Mouse (Mus musculus) lung, postnatal 0 days (tissue): ENCODE results near the gene Otud3.

Experiments used
- CTCF ChIP-seq: IDR thresholded peaks from 2 replicates; pipeline ENCODE4 v1.5.1; 2016; ENCODE audit warnings: antibody characterized with exemption, mild to moderate bottlenecking
- EP300 ChIP-seq: IDR thresholded peaks from 2 replicates; pipeline ENCODE4 v1.6.1; 2016; ENCODE audit warnings: antibody characterized with exemption, mild to moderate bottlenecking, control low read depth

DNA sequence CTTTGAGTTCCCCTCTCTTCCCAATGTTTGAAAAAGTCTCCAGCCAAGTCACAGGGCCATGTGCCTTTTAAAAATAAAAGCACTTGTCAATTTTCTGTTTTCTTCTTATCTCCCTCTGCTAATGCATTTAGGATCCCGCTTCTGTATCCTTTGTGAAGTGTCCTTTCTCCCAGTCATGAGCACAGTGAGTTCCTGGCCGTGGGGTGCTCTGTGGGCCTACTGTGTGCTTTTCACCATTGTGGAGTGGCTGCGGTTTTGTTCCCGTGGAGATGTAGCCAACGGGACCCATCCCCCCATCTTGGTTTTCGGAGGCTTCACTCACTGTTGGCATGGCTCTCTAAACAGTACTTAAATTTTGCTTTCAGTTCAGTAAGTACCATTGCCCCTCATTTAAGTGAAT is 47.8 kb downstream of the Otud3 start:
- no peak for TF ChIP-seq CTCF
- TF ChIP-seq EP300, result no peak
